Mouse (Mus musculus) intestine, embryonic 15.5 days (tissue): ENCODE data around the gene Mvb12a. TPM values are rescaled to one million over a fixed set of nuclear protein-coding genes. Genes with fewer than 3 reads are reported as not detected.

Experiments
- ATAC-seq: fragments of 200-750 bp; cut with Nextera tagmentation; 2 replicates; pipeline ENCODE4 v1.8.0; 2017; ENCODE audit warnings: moderate TSS enrichment, moderate library complexity
- H3K27ac ChIP-seq: fragments of 300-500 bp; sonication (generic); 2 replicates; pipeline ENCODE4 v1.5.1; 2015; ENCODE audit warnings: mild to moderate bottlenecking, inconsistent platforms
- H3K27me3 ChIP-seq: fragments of 300-500 bp; sonication (generic); replicated peaks from 2 replicates; pipeline ENCODE4 v1.6.1; 2015; ENCODE audit warnings: inconsistent platforms
- H3K36me3 ChIP-seq: fragments of 300-500 bp; sonication (generic); 2 replicates; pipeline ENCODE4 v1.6.1; 2015; ENCODE audit warnings: inconsistent platforms
- H3K4me1 ChIP-seq: fragments of 300-500 bp; sonication (generic); replicated peaks from 2 replicates; pipeline ENCODE4 v1.6.1; 2015; ENCODE audit warnings: inconsistent platforms
- H3K4me2 ChIP-seq: fragments of 300-500 bp; sonication (generic); replicated peaks from 2 replicates; pipeline ENCODE4 v1.6.1; 2015; ENCODE audit warnings: mild to moderate bottlenecking, inconsistent platforms
- H3K4me3 ChIP-seq: fragments of 300-500 bp; sonication (generic); replicated peaks from 2 replicates; pipeline ENCODE4 v1.5.1; 2015; ENCODE audit warnings: inconsistent platforms
- H3K9ac ChIP-seq: fragments of 300-500 bp; sonication (generic); 2 replicates; pipeline ENCODE4 v1.6.1; 2015; ENCODE audit warnings: inconsistent platforms
- H3K9me3 ChIP-seq: fragments of 300-500 bp; sonication (generic); 2 replicates; pipeline ENCODE4 v1.6.1; 2016; ENCODE audit warnings: inconsistent platforms
- WGBS: fragments of 180-500 bp; shearing (Covaris S2); methylation state at CpG from one replicate; pipeline ENCODE4 v1.1.7; 2015; 5-methylcytosine and 5-hydroxymethylcytosine counted together
- polyA plus RNA-seq: library from polyadenylated mRNA; unstranded; fragments of >200 nt; fragmentation: Nextera tagmentation; extraction: Ambion mirVana; gene quantifications from 2 replicates; pipeline ENCODE4 v1.2.1, GENCODE M21; 2015

The Mvb12a gene
- polyA plus RNA-seq, 1 experiment from 2014 or later, result 103 TPM

GRCm38 (mm10) chr8:71554644-71555043, 11.9 kb downstream of the Mvb12a start:
- ATAC-seq, result no peak
- Histone ChIP-seq H3K4me3 (no peak overlapping the region), H3K36me3 (no peaks in the 10 kb centered on the region), H3K27ac (no peak overlapping the region), H3K9ac (no peak overlapping the region), H3K9me3 (no peaks in the 10 kb centered on the region), H3K4me2 (no peak overlapping the region), H3K4me1 (0 out of 2 replicates have a peak, but pooled peaks cover 15% of the 10 kb centered on the region), H3K27me3 (peaks cover 39% of the 10 kb centered on the region)
- WGBS, result 87% methylated on average over 2 of the region's 2 CpGs

GRCm38 (mm10) chr8:71558071-71558957, 15.6 kb downstream of the Mvb12a start, which contains the start of gene Tmem221:
Tmem221 (minus strand) TSS chr8:71558871.
- Histone ChIP-seq H3K36me3 (no peaks in the 10 kb centered on the region), H3K9me3 (no peaks in the 10 kb centered on the region), H3K27me3 (peaks cover 65% of the 10 kb centered on the region), H3K4me3 (peak within 1 kb of the TSS; percentile 37), H3K9ac (peak within 1 kb of the TSS; percentile 18; the same call in 1 of the 2 replicates), H3K4me2 (peak within 1 kb of the TSS; percentile 72), H3K4me1 (peaks cover 18% of the 10 kb centered on the region), H3K27ac (no peak within 1 kb of the TSS)
- 4% methylated on average over 70 of the region's 70 CpGs for WGBS
- peak; percentile 50 for ATAC-seq

- Histone ChIP-seq H3K27ac (no peak overlapping the region), H3K9me3 (no peaks in the 10 kb centered on the region), H3K4me3 (peak overlapping the region; percentile 37), H3K4me1 (peaks cover 18% of the 10 kb centered on the region), H3K27me3 (peaks cover 65% of the 10 kb centered on the region), H3K4me2 (peak overlapping the region; percentile 72), H3K36me3 (no peaks in the 10 kb centered on the region), H3K9ac (peak overlapping the region; percentile 18; the same call in 1 of the 2 replicates)
- whole genome bisulfite sequencing, result 1% methylated on average over 24 of the region's 24 CpGs
- peak; percentile 78 for ATAC-seq
These were observed 16.4 kb downstream of the Mvb12a start for GRCm38 (mm10) chr8:71558958-71559690.

- Histone ChIP-seq H3K27me3 (peaks cover 65% of the 10 kb centered on the region), H3K4me1 (peaks cover 18% of the 10 kb centered on the region)
These were observed 17.3 kb downstream of the Mvb12a start for GRCm38 (mm10) chr8:71560071-71560470.

GRCm38 (mm10) chr8:71560765-71561164, 18.0 kb downstream of the Mvb12a start:
- H3K4me2 ChIP-seq, result no peak overlapping the region
- no peak overlapping the region for H3K4me3 ChIP-seq
- H3K9me3 ChIP-seq, result no peaks in the 10 kb centered on the region
- no peak overlapping the region for H3K9ac ChIP-seq
- H3K36me3 ChIP-seq, result no peaks in the 10 kb centered on the region
- ATAC-seq, result no peak
- H3K27ac ChIP-seq, result no peak overlapping the region
- 85% methylated on average over 5 of the region's 5 CpGs for WGBS
- H3K27me3 ChIP-seq, result peaks cover 62% of the 10 kb centered on the region
- peaks cover 18% of the 10 kb centered on the region for H3K4me1 ChIP-seq

More at GRCm38 (mm10) chr8:71560071-71560470, 17.3 kb downstream of the Mvb12a start:
- Histone ChIP-seq H3K27ac (no peak overlapping the region), H3K4me2 (no peak overlapping the region), H3K9me3 (no peaks in the 10 kb centered on the region), H3K9ac (no peak overlapping the region), H3K36me3 (no peaks in the 10 kb centered on the region), H3K4me3 (no peak overlapping the region)
- ATAC-seq, result no peak
- 71% methylated on average over 3 of the region's 3 CpGs for WGBS

- H3K9me3 ChIP-seq, result no peaks in the 10 kb centered on the region
- peak; percentile 44; the same call in 1 of the 2 replicates for ATAC-seq
- no peak overlapping the region for H3K4me2 ChIP-seq
- H3K36me3 ChIP-seq, result no peaks in the 10 kb centered on the region
- H3K4me1 ChIP-seq, result peaks cover 18% of the 10 kb centered on the region
- 2% methylated on average over 15 of the region's 15 CpGs for WGBS
- no peak overlapping the region for H3K9ac ChIP-seq
- H3K27ac ChIP-seq, result no peak overlapping the region
- no peak overlapping the region for H3K4me3 ChIP-seq
- H3K27me3 ChIP-seq, result peaks cover 58% of the 10 kb centered on the region
These were observed 18.7 kb downstream of the Mvb12a start for GRCm38 (mm10) chr8:71561401-71561800.

- H3K9ac ChIP-seq, result peak overlapping the region; percentile 29; the same call in 1 of the 2 replicates
- H3K27ac ChIP-seq, result no peak overlapping the region
- H3K4me1 ChIP-seq, result peaks cover 18% of the 10 kb centered on the region
- peak overlapping the region; percentile 26 for H3K4me3 ChIP-seq
- no peaks in the 10 kb centered on the region for H3K36me3 ChIP-seq
- ATAC-seq, result peak; percentile 48
- H3K27me3 ChIP-seq, result peaks cover 44% of the 10 kb centered on the region
- peak overlapping the region; percentile 61 for H3K4me2 ChIP-seq
- WGBS, result under 1% methylated on average over 33 of the region's 33 CpGs
- H3K9me3 ChIP-seq, result no peaks in the 10 kb centered on the region
These were observed 20.0 kb downstream of the Mvb12a start for GRCm38 (mm10) chr8:71562751-71563150.

GRCm38 (mm10) chr8:71563992-71564391, 21.3 kb downstream of the Mvb12a start:
- peaks cover 32% of the 10 kb centered on the region for H3K27me3 ChIP-seq
- H3K9me3 ChIP-seq, result no peaks in the 10 kb centered on the region
- H3K27ac ChIP-seq, result no peak overlapping the region
- no peak overlapping the region for H3K9ac ChIP-seq
- H3K4me1 ChIP-seq, result peaks cover 17% of the 10 kb centered on the region
- 87% methylated on average over 4 of the region's 4 CpGs for WGBS
- no peak for ATAC-seq
- no peak overlapping the region for H3K4me3 ChIP-seq
- no peak overlapping the region for H3K4me2 ChIP-seq
- H3K36me3 ChIP-seq, result no peaks in the 10 kb centered on the region

- Histone ChIP-seq H3K9me3 (no peaks in the 10 kb centered on the region), H3K4me1 (peaks cover 24% of the 10 kb centered on the region), H3K27me3 (peaks cover 12% of the 10 kb centered on the region; the same call in 1 of the 2 replicates), H3K9ac (no peak within 1 kb of the TSS), H3K27ac (no peak within 1 kb of the TSS), H3K4me3 (no peak within 1 kb of the TSS), H3K36me3 (no peaks in the 10 kb centered on the region), H3K4me2 (no peak within 1 kb of the TSS)
- 78% methylated on average over 3 of the region's 3 CpGs for WGBS
- no peak for ATAC-seq
These were observed 23.8 kb downstream of the Mvb12a start, which contains the start of gene Nxnl1 for GRCm38 (mm10) chr8:71566501-71566900. Nxnl1 (minus strand) TSS chr8:71566601.

GRCm38 (mm10) chr8:71567587-71567986, 24.9 kb downstream of the Mvb12a start:
- Histone ChIP-seq H3K9ac (no peak overlapping the region), H3K4me3 (no peak overlapping the region), H3K4me1 (peaks cover 23% of the 10 kb centered on the region), H3K9me3 (no peaks in the 10 kb centered on the region), H3K36me3 (no peaks in the 10 kb centered on the region), H3K27me3 (peaks cover 2% of the 10 kb centered on the region; the same call in 1 of the 2 replicates), H3K4me2 (no peak overlapping the region), H3K27ac (no peak overlapping the region)
- ATAC-seq, result no peak
- 72% methylated on average over 7 of the region's 7 CpGs for WGBS

GRCm38 (mm10) chr8:71568387-71568937, 25.7 kb downstream of the Mvb12a start, which contains the start of gene Slc27a1:
Slc27a1 (plus strand) TSS chr8:71568882.
- Histone ChIP-seq H3K9ac (peak within 1 kb of the TSS; percentile 54), H3K4me1 (peaks cover 18% of the 10 kb centered on the region), H3K36me3 (no peaks in the 10 kb centered on the region), H3K4me3 (peak within 1 kb of the TSS; percentile 66), H3K9me3 (no peaks in the 10 kb centered on the region), H3K4me2 (peak within 1 kb of the TSS; percentile 84), H3K27me3 (no peaks in the 10 kb centered on the region; the same call in 1 of the 2 replicates), H3K27ac (peak within 1 kb of the TSS; percentile 81)
- no peak for ATAC-seq
- WGBS, result 16% methylated on average over 13 of the region's 13 CpGs
